Mouse (Mus musculus): ENCODE results near the gene Aqp6.

- TF ChIP-seq CTCF (IDR thresholded peaks at IDR 0.05) (no peak), POLR2A (IDR thresholded peaks at IDR 0.05; ENCODE audit: insufficient read depth, low read depth, low read length) (no peak), EP300 (IDR thresholded peaks at IDR 0.05; ENCODE audit: insufficient read depth, low read depth, low read length) (no peak)
Measured at GRCm38 (mm10) chr15:99592877-99593276, 8.3 kb upstream of the Aqp6 start.

Measured in heart, adult 2 months (tissue).